Mouse (Mus musculus) midbrain, postnatal 0 days (tissue): Measurements from ENCODE around the gene Fam221a. TPM values are rescaled to one million over a fixed set of nuclear protein-coding genes. Genes with fewer than 3 reads are reported as not detected.
"Not testable (repeated sequence)": the region's sequence is repeated elsewhere in the genome, so short reads cannot be mapped to it uniquely, and the experiment has no call there.

ENCODE experiments used
- ATAC-seq: fragments of 200-750 bp; cut with Nextera tagmentation; 2 replicates; pipeline ENCODE4 v1.8.0; 2017; ENCODE audit warnings: moderate number of reproducible peaks, mild to moderate bottlenecking, moderate TSS enrichment, moderate library complexity; ENCODE audit not compliant: low FRiP score
- DNase-seq: peaks from one replicate; pipeline ENCODE4 v3.0.0-alpha.2; 2015; ENCODE audit warnings: low spot score
- H3K27ac ChIP-seq: fragments of 300-500 bp; sonication (generic); 2 replicates; pipeline ENCODE4 v1.5.1; 2014; ENCODE audit warnings: low read depth, mild to moderate bottlenecking, low read length, mixed read lengths
- H3K27me3 ChIP-seq: fragments of 300-500 bp; sonication (generic); 2 replicates; pipeline ENCODE4 v1.6.1; 2014; ENCODE audit warnings: low read length, control low read depth, mixed read lengths; ENCODE audit not compliant: insufficient read depth
- H3K36me3 ChIP-seq: fragments of 300-500 bp; sonication (generic); 2 replicates; pipeline ENCODE4 v1.6.1; 2014; ENCODE audit warnings: low read length, control low read depth, mixed read lengths; ENCODE audit not compliant: insufficient read depth
- H3K4me1 ChIP-seq: fragments of 300-500 bp; sonication (generic); 2 replicates; pipeline ENCODE4 v1.6.1; 2014; ENCODE audit warnings: mild to moderate bottlenecking, control low read depth, antibody characterized with exemption, low read length, mixed read lengths; ENCODE audit not compliant: insufficient read depth
- H3K4me2 ChIP-seq: fragments of 300-500 bp; sonication (generic); 2 replicates; pipeline ENCODE4 v1.6.1; 2014; ENCODE audit warnings: low read depth, mild to moderate bottlenecking, low read length, mixed read lengths; ENCODE audit not compliant: poor library complexity, severe bottlenecking
- H3K4me3 ChIP-seq: fragments of 300-500 bp; sonication (generic); 2 replicates; pipeline ENCODE4 v1.5.1; 2014; ENCODE audit warnings: low read depth, mild to moderate bottlenecking, low read length, moderate library complexity
- H3K9ac ChIP-seq: fragments of 300-500 bp; sonication (generic); replicated peaks from 2 replicates; pipeline ENCODE4 v1.6.1; 2014; ENCODE audit warnings: mild to moderate bottlenecking, low read length, moderate library complexity, mixed read lengths; ENCODE audit not compliant: poor library complexity, severe bottlenecking
- H3K9me3 ChIP-seq: fragments of 300-500 bp; sonication (generic); 2 replicates; pipeline ENCODE4 v1.6.1; 2016; ENCODE audit warnings: low read length, control low read depth
- CTCF ChIP-seq: IDR thresholded peaks from 2 replicates; pipeline ENCODE4 v1.5.1; 2016; ENCODE audit warnings: antibody characterized with exemption, mild to moderate bottlenecking
- WGBS: fragments of 180-500 bp; shearing (Covaris S2); extraction: QIAGEN DNeasy Blood & Tissue Kit; methylation state at CpG from one replicate; pipeline ENCODE4 v1.1.7; 2014; 5-methylcytosine and 5-hydroxymethylcytosine counted together
- polyA plus RNA-seq: library from polyadenylated mRNA; unstranded; fragments of >200 nt; fragmentation: Nextera tagmentation; extraction: Ambion mirVana; gene quantifications from 2 replicates; pipeline ENCODE4 v1.2.1, GENCODE M21; 2015
- total RNA-seq: library from RNA; depleted of rRNA; stranded (reverse); fragments of >200 nt; gene quantifications from 2 replicates; pipeline ENCODE4 v1.2.3, GENCODE M21; 2014

Fam221a gene
- total and polyA plus RNA-seq, 2 experiments from 2014 or later = 3.5 to 5.4 TPM

GRCm38 (mm10) chr6:49395316-49395715, 27.8 kb downstream of the Fam221a start, which contains the start of gene Stk31:
TSS of gene Stk31 (plus strand) at chr6:49395604.
- H3K36me3 ChIP-seq = no peaks in the 10 kb centered on the region
- H3K4me3 ChIP-seq = no peak within 1 kb of the TSS
- DNase-seq (no peak), ATAC-seq (no peak)
- H3K4me2 ChIP-seq = no peak within 1 kb of the TSS
- H3K27ac ChIP-seq = no peak within 1 kb of the TSS
- H3K4me1 ChIP-seq = no peaks in the 10 kb centered on the region
- TF ChIP-seq CTCF = no peak
- H3K9me3 ChIP-seq = no peaks in the 10 kb centered on the region
- no peaks in the 10 kb centered on the region for H3K27me3 ChIP-seq
- no peak within 1 kb of the TSS for H3K9ac ChIP-seq
- WGBS = 91% methylated on average over 34 of the region's 34 CpGs

GRCm38 (mm10) chr6:49397466-49397865, 29.9 kb downstream of the Fam221a start:
- H3K4me3 ChIP-seq = no peak overlapping the region
- no peaks in the 10 kb centered on the region for H3K27me3 ChIP-seq
- no peaks in the 10 kb centered on the region for H3K9me3 ChIP-seq
- H3K9ac ChIP-seq = no peak overlapping the region
- DNase-seq (peak; percentile 40), ATAC-seq (no peak)
- H3K36me3 ChIP-seq = no peaks in the 10 kb centered on the region
- TF ChIP-seq CTCF = peak; percentile 72
- no peak overlapping the region for H3K4me2 ChIP-seq
- H3K4me1 ChIP-seq = no peaks in the 10 kb centered on the region
- no peak overlapping the region for H3K27ac ChIP-seq

- peak; percentile 74 for TF ChIP-seq CTCF
- Histone ChIP-seq H3K27ac (no peak overlapping the region), H3K4me2 (no peak overlapping the region), H3K9ac (no peak overlapping the region), H3K4me3 (no peak overlapping the region), H3K9me3 (no peaks in the 10 kb centered on the region), H3K27me3 (no peaks in the 10 kb centered on the region), H3K36me3 (no peaks in the 10 kb centered on the region), H3K4me1 (no peaks in the 10 kb centered on the region)
- peak; percentile 69 for DNase-seq
- ATAC-seq = no peak
Observed at GRCm38 (mm10) chr6:49398365-49398764, 30.8 kb downstream of the Fam221a start.

DNA sequence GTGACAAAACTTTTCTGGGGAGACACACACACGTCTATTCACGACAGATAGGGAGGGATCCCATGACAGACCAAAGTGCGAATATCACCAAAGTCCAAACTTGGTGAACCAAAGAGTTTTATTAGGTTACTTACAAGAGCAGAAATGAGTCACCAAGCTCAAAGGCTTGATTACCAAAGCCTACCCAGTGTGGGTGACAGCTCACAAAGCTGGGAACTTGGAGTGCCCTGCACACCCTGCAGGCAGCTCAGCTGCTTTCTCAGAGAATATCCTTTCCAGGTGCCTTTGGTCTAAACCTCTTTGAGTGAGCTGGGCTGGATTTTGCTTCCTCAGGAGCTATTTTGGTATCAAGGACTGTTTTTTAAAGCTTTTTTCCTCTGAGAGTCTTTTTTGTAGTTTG, 43.3 kb downstream of the Fam221a start:
- DNase-seq (no peak), ATAC-seq (no peak)
- 80% methylated on average over 3 of the region's 3 CpGs for WGBS
- Histone ChIP-seq H3K27me3 (no peaks in the 10 kb centered on the region), H3K9ac (no peak overlapping the region), H3K4me2 (no peak overlapping the region), H3K27ac (no peak overlapping the region), H3K36me3 (no peaks in the 10 kb centered on the region), H3K4me1 (no peaks in the 10 kb centered on the region), H3K9me3 (no peaks in the 10 kb centered on the region), H3K4me3 (no peak overlapping the region)
- no peak for TF ChIP-seq CTCF

GRCm38 (mm10) chr6:49412967-49413366, 45.4 kb downstream of the Fam221a start:
- DNase-seq, H3K9ac ChIP-seq, H3K9me3 ChIP-seq, H3K4me3 ChIP-seq, ATAC-seq, H3K27ac ChIP-seq, H3K36me3 ChIP-seq, H3K27me3 ChIP-seq, H3K4me2 ChIP-seq, H3K4me1 ChIP-seq: not testable (repeated sequence)
- 68% methylated on average over 2 of the region's 2 CpGs for WGBS

DNA sequence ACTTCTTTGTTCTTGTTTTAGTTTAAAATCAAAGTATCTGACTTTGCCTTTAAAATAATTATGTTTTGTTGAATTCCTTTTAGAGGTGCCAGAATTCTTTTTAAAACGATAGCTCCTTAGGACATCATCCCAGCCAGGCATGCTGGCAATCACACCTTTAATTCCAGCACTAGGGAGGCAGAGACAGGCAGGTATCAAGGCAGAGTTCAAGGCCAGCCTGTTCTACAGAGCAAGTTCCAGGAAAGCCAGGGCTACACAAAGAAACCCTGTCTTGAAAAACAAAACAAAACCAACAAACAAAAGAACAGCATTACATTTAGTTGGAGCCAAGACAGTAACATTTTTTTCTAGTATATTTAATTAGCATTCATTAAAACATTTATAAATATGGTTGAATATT, 48.4 kb downstream of the Fam221a start:
- H3K27ac ChIP-seq = no peak overlapping the region
- no peaks in the 10 kb centered on the region for H3K9me3 ChIP-seq
- 88% methylated on average over 1 of the region's 1 CpGs for WGBS
- TF ChIP-seq CTCF = no peak
- H3K4me1 ChIP-seq = no peaks in the 10 kb centered on the region
- H3K4me3 ChIP-seq = no peak overlapping the region
- no peak for ATAC-seq
- H3K36me3 ChIP-seq = no peaks in the 10 kb centered on the region
- H3K4me2 ChIP-seq = no peak overlapping the region
- no peak for DNase-seq
- H3K9ac ChIP-seq = no peak overlapping the region
- no peaks in the 10 kb centered on the region for H3K27me3 ChIP-seq
